Mouse (Mus musculus) T-helper 1 cell (primary cell): ENCODE results near the gene Ceacam13.
"Not testable (repeated sequence)": the region's sequence is repeated elsewhere in the genome, so short reads cannot be mapped to it uniquely, and the experiment has no call there.

ENCODE experiments used
- in situ Hi-C: fragments of 300-600 bp; cut with MboI, MseI; formaldehyde crosslinking; loops from one replicate; pipeline ENCODE4 v1.15.1; 2025; ENCODE audit warnings: high pct_unique_total_duplicates

Ceacam13 gene

DNA sequence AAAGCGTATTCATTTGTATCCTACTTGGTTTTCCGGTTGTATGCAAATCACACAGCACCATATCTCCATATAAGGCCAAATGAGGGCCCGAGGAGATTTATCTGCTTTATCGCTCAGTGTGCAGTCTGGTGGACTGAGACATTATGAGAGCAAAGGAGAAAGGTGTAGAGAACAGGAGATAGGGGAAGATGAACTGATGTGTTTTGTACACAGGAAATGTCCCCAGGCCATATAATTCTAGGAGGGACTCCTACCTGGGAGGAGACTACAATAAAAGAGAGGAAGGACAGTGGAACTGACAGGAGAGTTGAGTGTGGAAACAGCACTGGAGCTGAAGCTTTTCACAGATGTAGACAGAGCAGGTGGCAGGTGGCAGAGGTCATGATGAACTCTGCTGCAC lies at the start of gene Ceacam13:
Gene Ceacam13, plus strand, starts transcription at position 301 of the 400 bp plus-strand sequence.
- in situ Hi-C loops: no loop called here

DNA sequence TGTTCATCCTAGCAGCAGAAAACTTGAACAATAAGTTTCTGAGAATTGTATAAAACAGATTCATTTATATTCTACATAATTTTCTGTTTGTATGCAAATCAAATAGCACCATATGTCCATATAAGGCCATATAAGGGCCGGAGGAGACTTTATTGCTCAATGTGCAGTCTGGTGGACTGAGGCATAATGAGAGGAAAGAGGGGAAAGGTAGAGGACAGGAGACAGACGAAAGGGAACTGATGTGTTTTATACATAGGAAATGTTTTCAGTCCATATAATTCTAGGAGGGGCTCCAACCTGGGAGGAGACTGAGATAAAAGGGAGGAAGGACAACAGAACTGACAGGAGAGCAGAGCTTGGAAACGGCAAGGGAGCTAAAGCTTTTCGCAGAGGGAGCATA lies 37.9 kb upstream of the Ceacam13 start, which contains the start of gene Ceacam11:
Gene Ceacam11, plus strand, starts transcription at position 301 of the 400 bp plus-strand sequence.
- in situ Hi-C loops: no loop called here

DNA sequence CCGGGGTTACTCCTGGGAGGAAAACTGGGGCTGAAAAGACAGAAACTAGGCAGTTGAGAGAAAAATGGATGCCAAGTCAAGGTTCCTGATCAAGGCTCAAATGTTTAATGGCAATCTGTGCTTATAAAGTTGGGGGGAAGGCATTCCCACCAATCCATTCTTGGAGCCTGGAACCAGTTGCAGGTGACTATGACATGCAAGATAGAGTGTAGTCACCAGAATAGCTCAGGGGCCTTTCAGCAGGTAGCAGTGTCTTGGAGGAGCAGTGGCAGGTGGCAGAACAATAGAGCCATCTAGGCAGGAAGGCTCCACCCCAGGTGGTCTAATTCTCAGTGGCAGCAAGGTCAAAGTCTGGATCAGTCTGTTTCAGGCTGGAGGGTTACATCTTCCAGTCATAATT lies 8.6 kb upstream of the Ceacam13 start:
- in situ Hi-C loops: not testable (repeated sequence)

DNA sequence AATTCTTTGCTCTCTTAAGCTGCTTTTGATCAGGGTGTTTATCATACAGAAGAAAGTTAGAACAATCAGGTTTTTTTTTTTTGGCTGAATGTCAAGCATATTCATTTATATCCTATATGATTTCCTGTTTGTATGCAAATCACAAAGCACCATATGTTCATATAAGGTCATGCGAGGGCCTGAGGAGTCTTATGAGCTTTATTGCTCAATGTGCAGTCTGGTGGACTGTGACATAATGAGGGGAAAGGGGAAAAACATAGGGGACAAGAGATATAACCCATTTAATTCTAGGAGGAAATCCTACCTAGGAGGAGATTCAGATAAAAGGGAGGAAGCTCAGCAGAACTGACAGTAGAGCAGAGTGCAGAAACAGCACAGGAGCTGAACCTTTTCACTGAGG lies 55.9 kb downstream of the Ceacam13 start, which contains the start of gene Ceacam12:
Gene Ceacam12, plus strand, starts transcription at position 301 of the 400 bp plus-strand sequence.
- in situ Hi-C loops: no loop called here
